Mouse (Mus musculus) kidney, adult 9 months (tissue): ENCODE results near the gene Gusb.

ENCODE experiments used
- DNase-seq: peaks from one replicate; pipeline ENCODE4 v3.0.0; 2022

Gusb gene

DNA sequence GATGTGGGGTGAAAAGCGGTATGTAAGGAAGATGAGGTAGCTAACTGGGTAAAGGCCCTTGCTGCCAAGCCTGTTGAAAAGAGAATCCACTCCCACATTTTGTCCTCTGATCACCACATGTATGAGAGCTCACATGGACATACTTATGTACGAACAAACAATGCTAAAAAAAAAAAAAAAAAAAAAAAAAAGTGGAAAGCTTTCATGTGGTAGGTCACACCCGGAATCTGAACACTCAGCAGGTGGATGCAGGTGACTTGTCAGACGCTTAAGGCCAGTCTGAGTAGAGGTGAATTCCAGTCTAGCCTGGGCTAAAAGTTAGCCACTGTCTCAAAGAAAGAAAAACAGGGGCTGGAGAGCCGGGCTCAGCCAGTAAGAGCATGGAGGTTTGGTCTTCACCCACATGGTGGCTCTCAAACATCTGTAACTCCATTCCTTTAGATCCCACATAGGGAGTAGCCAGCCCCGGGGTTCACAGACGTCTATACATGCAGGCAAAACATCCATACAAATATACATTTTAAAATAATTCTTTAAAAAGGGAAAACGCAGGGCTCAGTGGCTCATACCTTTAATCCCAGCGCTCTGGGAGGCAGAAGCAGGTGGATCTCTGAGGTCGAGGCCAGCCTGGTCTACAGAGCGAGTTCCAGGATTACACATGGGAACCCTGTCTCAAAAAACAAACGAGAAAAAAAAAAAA is 20.4 kb upstream of the Gusb start:
- DNase-seq: no peak

DNA sequence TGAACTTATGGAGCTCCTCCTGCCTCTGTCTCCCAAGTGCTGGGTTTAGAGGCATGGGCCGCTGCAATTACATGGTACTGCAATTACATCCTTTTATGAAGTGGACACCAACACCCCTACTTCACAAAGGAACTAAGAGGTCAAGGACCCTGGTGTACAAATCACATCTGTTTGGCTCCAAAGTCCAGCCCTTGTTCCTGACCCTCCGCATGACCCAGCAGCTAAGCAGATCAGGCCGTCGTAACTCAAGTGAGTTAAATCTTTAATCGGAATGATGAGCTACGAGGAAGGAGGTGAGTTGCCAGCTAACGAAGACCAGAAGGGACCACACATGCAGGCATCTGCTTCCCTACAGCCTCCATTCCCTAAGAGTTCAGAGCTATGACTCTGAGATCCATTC is 19.5 kb upstream of the Gusb start:
- DNase-seq: peak; percentile 84

- peak; percentile 57 for DNase-seq
These were observed 18.6 kb upstream of the Gusb start for GRCm38 (mm10) chr5:130021361-130021966.

- no peak for DNase-seq
These were observed 16.6 kb upstream of the Gusb start for GRCm38 (mm10) chr5:130019461-130019860.

- DNase-seq: no peak
These were observed 12.3 kb upstream of the Gusb start for GRCm38 (mm10) chr5:130015104-130015503.

GRCm38 (mm10) chr5:130010961-130011360 is 8.1 kb upstream of the Gusb start:
- no peak for DNase-seq

- DNase-seq: no peak
These were observed 6.9 kb upstream of the Gusb start for GRCm38 (mm10) chr5:130009784-130010183.

DNA sequence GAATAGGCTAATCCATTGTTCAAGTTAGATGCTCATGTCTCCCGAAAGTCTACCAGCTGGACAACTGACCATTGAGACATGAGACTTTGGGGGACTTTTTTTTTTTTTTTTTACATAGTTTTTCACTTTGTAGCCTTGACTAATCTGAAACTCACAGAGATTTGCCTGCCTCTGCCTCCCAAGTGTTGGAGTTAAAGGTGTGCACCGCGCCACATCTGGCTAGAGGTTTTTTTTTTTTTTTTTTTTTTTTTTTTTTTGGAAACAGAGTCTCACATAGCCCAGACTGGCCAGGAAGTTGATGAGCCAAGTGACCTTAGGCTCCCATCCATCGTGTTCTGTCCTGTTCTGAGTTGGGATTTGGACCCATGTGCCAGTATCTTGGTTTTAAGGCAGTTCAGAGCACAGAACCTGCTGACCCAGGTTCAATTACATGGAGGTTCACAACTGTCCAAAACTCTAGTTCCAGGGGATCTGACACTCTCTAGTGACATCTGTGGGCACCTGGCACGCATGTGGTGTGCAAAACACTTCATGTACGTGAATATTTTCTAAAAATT is 5.3 kb upstream of the Gusb start:
- no peak for DNase-seq

DNA sequence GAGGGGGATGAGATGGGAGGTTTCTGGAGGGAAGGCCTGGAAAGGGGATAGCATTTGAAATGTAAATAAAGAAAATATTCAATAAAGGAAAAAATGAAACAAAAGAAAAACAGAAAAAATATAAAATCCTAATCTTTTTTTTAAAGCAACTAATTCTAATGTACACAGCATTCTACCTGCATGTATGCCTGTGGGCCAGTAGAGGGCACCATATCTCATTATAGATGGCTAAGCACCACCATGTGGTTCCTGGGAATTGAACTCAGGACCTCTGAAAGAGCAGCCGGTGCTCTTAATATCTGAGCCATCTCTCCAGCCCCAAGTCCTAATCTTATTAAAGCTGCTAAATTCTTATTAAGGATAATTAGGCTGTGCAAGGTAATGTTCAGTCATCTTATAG is 4.5 kb upstream of the Gusb start:
- no peak for DNase-seq

- DNase-seq: no peak
These were observed 380 bp upstream of the Gusb start for GRCm38 (mm10) chr5:130003229-130003628.

GRCm38 (mm10) chr5:130001356-130001987 is 1.4 kb downstream of the Gusb start:
- no peak for DNase-seq

- no peak for DNase-seq
These were observed 2.1 kb downstream of the Gusb start for GRCm38 (mm10) chr5:130000735-130001134.

GRCm38 (mm10) chr5:129999097-129999496 is 3.8 kb downstream of the Gusb start:
- peak; percentile 71 for DNase-seq

DNA sequence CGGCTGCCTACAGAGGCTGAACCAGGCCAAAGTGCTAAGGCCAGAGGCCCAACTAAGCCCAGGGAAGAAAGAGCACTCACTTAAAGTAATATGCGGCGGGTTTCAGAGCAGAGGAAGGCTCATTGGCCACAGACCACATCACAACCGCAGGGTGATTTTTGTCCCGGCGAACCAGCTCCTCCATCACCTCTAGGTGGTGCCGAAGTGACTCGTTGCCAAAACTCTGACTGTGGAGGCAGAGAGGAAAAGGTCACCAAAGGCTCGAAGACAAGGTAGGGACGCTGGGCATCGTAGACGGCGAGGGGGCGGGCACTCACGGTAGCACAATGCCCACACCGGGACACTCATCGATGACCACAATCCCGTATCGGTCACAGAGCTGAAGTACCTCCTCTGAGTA is 5.1 kb downstream of the Gusb start:
- no peak for DNase-seq

DNA sequence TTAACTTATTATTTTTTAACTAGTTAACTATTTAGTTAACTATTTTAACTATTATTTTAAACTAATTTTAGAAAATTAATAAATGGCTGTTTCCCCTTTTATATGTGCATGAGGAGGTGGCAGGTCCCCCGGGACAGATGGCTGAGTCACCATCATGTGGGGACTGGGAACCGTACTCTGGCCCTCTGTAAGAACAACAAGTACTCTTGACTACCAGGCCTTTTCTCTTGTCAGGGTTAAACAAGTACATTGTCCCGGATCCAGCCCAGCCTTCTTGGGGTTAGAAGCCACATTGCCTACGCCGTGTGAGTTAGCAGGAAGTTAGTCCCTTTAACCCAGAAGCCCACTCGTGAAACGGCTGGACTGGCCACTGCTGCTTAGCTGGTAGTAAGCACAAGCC is 7.9 kb downstream of the Gusb start:
- DNase-seq: peak; percentile 32

DNA sequence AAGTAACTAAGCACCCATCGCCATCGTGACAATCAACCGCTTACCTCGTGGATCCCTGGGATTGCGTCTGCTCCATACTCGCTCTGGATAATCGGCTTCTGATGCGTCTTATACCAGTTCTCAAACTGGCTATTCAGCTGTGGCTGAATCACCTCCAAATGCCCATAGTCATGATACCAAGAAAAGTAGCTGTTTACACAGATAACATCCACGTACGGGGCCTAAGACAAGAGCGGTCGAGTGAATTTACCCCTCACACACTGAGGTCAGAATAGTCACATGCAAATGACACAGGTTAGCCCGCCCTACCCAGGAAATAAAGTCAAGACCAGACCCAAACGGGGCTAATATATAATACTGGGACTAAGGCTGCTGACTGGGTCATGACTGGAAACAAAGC is 9.5 kb downstream of the Gusb start:
- no peak for DNase-seq

GRCm38 (mm10) chr5:129991898-129992297 is 11.0 kb downstream of the Gusb start:
- DNase-seq: no peak

DNA sequence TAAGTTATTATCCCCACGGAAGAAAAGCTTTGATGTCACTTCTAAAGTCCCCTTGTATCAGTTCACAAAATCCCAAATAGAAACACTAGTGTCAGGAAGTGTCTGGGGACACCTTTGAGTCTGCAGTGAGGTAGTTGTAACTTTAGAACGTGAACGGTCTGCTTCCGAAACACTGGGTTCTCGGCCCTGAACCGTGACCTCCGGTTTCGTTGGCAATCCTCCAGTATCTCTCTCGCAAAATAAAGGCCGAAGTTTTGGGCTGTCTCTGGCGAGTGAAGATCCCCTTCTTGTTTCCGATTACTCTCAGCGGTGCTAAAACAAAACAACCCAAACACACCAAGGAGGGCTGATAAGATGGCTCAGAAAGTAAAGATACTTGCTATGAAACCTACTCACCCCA is 13.5 kb downstream of the Gusb start:
- DNase-seq: peak; percentile 45

DNA sequence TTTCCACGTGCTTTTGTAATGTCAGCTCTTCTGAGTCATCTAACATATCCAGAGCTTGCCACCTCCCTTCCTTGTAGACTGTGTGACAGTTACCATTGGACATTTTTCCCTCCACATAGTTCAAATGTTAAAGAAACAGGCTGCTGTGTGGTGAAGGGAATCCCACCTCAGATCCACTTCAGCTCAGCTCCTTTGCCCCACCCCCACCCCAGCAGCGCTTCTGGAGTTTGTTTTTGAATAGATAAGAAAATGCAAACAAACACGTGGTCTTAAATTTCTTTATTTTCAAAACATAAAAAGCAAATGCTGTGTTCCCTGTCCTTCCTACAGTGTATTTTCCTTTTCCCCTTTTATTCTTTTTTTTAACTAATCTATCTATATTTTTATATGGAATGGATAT is 22.6 kb downstream of the Gusb start:
- DNase-seq: no peak

- DNase-seq: no peak
These were observed 24.2 kb downstream of the Gusb start for GRCm38 (mm10) chr5:129978608-129979007.

GRCm38 (mm10) chr5:129977768-129978167 is 25.1 kb downstream of the Gusb start:
- no peak for DNase-seq

DNA sequence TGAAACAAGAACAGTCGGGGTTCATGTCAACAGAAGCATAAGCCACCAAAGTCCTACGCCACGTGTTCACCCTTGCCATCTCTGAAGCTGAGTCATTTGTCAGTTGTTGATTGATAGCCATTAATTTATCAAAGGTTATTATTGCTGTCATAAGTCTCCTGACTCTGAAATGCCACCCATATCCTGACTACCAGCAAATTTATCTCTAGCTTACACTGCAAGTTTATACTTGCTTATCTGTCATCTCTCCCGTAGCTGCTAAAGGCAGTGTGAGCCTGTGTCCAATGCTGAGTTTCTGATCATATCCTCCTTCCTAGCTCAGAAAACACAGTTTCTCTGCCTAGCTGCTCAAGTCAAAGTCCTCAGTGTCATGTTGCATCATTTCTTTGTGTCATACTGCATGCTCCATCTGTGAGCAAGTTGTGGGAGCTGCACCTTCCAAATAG is 28.0 kb downstream of the Gusb start:
- no peak for DNase-seq

- no peak for DNase-seq
These were observed 28.5 kb downstream of the Gusb start for GRCm38 (mm10) chr5:129974354-129974753.

DNA sequence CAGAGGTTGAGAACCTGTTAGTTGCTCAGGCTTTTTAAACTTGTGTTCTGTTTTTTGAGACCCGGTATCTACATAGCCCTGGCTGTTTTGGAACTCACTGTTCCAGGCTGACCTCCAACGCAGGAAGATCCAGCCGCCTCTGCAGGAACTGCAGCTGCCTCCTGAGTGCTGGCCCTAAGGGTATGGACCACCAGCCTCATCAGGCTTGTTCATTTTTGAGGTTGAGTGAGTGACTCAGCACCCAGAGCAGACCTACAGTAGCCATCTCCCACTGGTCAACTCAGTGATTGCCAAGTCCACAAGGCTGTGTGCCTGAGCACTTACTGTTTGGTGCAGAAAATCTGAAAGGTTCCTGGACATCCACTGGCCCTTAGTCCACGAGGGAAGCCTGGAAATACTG is 31.4 kb downstream of the Gusb start:
- DNase-seq: no peak
